Mouse (Mus musculus): Measurements from ENCODE around the gene Camta1. TPM values are rescaled to one million over a fixed set of nuclear protein-coding genes. Genes with fewer than 3 reads are reported as not detected.

Camta1 gene
- polyA plus RNA-seq, 1 experiment from 2014 or later = 150 TPM

- WGBS = 83% methylated on average over 5 of the region's 5 CpGs
- Histone ChIP-seq H3K27ac (ENCODE audit: low read depth, low read length) (no peak overlapping the region), H3K9ac (ENCODE audit: low read length) (no peak overlapping the region), H3K9me3 (ENCODE audit: control insufficient read depth, low read length) (no peaks in the 10 kb centered on the region), H3K4me2 (no peak overlapping the region), H3K4me3 (ENCODE audit: low read depth, low read length) (no peak overlapping the region), H3K36me3 (ENCODE audit: control insufficient read depth, insufficient read depth, low read length) (no peaks in the 10 kb centered on the region), H3K4me1 (ENCODE audit: control insufficient read depth, insufficient read depth, low read length) (no peaks in the 10 kb centered on the region), H3K27me3 (ENCODE audit: control insufficient read depth, insufficient read depth, low read length) (no peaks in the 10 kb centered on the region; the same call in 1 of the 2 replicates)
- ATAC-seq (ENCODE audit: low FRiP score) (no peak), DNase-seq (ENCODE audit: low spot score, missing footprints) (no peak)
Measured at GRCm38 (mm10) chr4:151303436-151303835, 558.2 kb downstream of the Camta1 start.

- no peak overlapping the region for H3K4me3 ChIP-seq (ENCODE audit: low read depth, low read length)
- no peaks in the 10 kb centered on the region for H3K36me3 ChIP-seq (ENCODE audit: control insufficient read depth, insufficient read depth, low read length)
- H3K27me3 ChIP-seq (ENCODE audit: control insufficient read depth, insufficient read depth, low read length) = no peaks in the 10 kb centered on the region; the same call in 1 of the 2 replicates
- peak; percentile 30; the same call in 1 of the 2 replicates for ATAC-seq (ENCODE audit: low FRiP score)
- no peaks in the 10 kb centered on the region for H3K4me1 ChIP-seq (ENCODE audit: control insufficient read depth, insufficient read depth, low read length)
- no peaks in the 10 kb centered on the region for H3K9me3 ChIP-seq (ENCODE audit: control insufficient read depth, low read length)
- DNase-seq (ENCODE audit: low spot score, missing footprints) = peak; percentile 96
- WGBS = 61% methylated on average over 11 of the region's 11 CpGs
- no peak overlapping the region for H3K9ac ChIP-seq (ENCODE audit: low read length)
- H3K27ac ChIP-seq (ENCODE audit: low read depth, low read length) = no peak overlapping the region
- H3K4me2 ChIP-seq = no peak overlapping the region
Measured at GRCm38 (mm10) chr4:151302195-151303126, 559.2 kb downstream of the Camta1 start.

GRCm38 (mm10) chr4:151301337-151301736 lies 560.3 kb downstream of the Camta1 start:
- Histone ChIP-seq H3K4me2 (no peak overlapping the region), H3K4me1 (ENCODE audit: control insufficient read depth, insufficient read depth, low read length) (no peaks in the 10 kb centered on the region), H3K36me3 (ENCODE audit: control insufficient read depth, insufficient read depth, low read length) (no peaks in the 10 kb centered on the region), H3K27me3 (ENCODE audit: control insufficient read depth, insufficient read depth, low read length) (no peaks in the 10 kb centered on the region; the same call in 1 of the 2 replicates), H3K27ac (ENCODE audit: low read depth, low read length) (no peak overlapping the region), H3K9me3 (ENCODE audit: control insufficient read depth, low read length) (no peaks in the 10 kb centered on the region), H3K4me3 (ENCODE audit: low read depth, low read length) (no peak overlapping the region), H3K9ac (ENCODE audit: low read length) (no peak overlapping the region)
- ATAC-seq (ENCODE audit: low FRiP score) (no peak), DNase-seq (ENCODE audit: low spot score, missing footprints) (peak; percentile 61)
- 65% methylated on average over 9 of the region's 9 CpGs for WGBS

- no peak overlapping the region for H3K27ac ChIP-seq (ENCODE audit: low read depth, low read length)
- H3K9me3 ChIP-seq (ENCODE audit: control insufficient read depth, low read length) = no peaks in the 10 kb centered on the region
- WGBS = 24% methylated on average over 15 of the region's 15 CpGs
- no peaks in the 10 kb centered on the region for H3K4me1 ChIP-seq (ENCODE audit: control insufficient read depth, insufficient read depth, low read length)
- no peak overlapping the region for H3K4me3 ChIP-seq (ENCODE audit: low read depth, low read length)
- DNase-seq (ENCODE audit: low spot score, missing footprints) = peak; percentile 83
- no peak overlapping the region for H3K9ac ChIP-seq (ENCODE audit: low read length)
- peak; percentile 42; the same call in 1 of the 2 replicates for ATAC-seq (ENCODE audit: low FRiP score)
- H3K27me3 ChIP-seq (ENCODE audit: control insufficient read depth, insufficient read depth, low read length) = no peaks in the 10 kb centered on the region; the same call in 1 of the 2 replicates
- no peak overlapping the region for H3K4me2 ChIP-seq
- H3K36me3 ChIP-seq (ENCODE audit: control insufficient read depth, insufficient read depth, low read length) = no peaks in the 10 kb centered on the region
Measured at GRCm38 (mm10) chr4:151300706-151301105, 561.0 kb downstream of the Camta1 start.

GRCm38 (mm10) chr4:151295515-151296203 lies 566.0 kb downstream of the Camta1 start:
- Histone ChIP-seq H3K4me3 (ENCODE audit: low read depth, low read length) (no peak overlapping the region), H3K27me3 (ENCODE audit: control insufficient read depth, insufficient read depth, low read length) (no peaks in the 10 kb centered on the region; the same call in 1 of the 2 replicates), H3K4me1 (ENCODE audit: control insufficient read depth, insufficient read depth, low read length) (no peaks in the 10 kb centered on the region), H3K9me3 (ENCODE audit: control insufficient read depth, low read length) (no peaks in the 10 kb centered on the region), H3K4me2 (no peak overlapping the region), H3K36me3 (ENCODE audit: control insufficient read depth, insufficient read depth, low read length) (no peaks in the 10 kb centered on the region), H3K9ac (ENCODE audit: low read length) (no peak overlapping the region), H3K27ac (ENCODE audit: low read depth, low read length) (no peak overlapping the region)
- WGBS = 84% methylated on average over 13 of the region's 13 CpGs
- ATAC-seq (ENCODE audit: low FRiP score) (no peak), DNase-seq (ENCODE audit: low spot score, missing footprints) (no peak)

GRCm38 (mm10) chr4:151288893-151289585 lies 572.6 kb downstream of the Camta1 start:
- Histone ChIP-seq H3K9me3 (ENCODE audit: control insufficient read depth, low read length) (no peaks in the 10 kb centered on the region), H3K9ac (ENCODE audit: low read length) (no peak overlapping the region), H3K36me3 (ENCODE audit: control insufficient read depth, insufficient read depth, low read length) (no peaks in the 10 kb centered on the region), H3K4me2 (no peak overlapping the region), H3K4me1 (ENCODE audit: control insufficient read depth, insufficient read depth, low read length) (no peaks in the 10 kb centered on the region), H3K27ac (ENCODE audit: low read depth, low read length) (no peak overlapping the region), H3K27me3 (ENCODE audit: control insufficient read depth, insufficient read depth, low read length) (no peaks in the 10 kb centered on the region), H3K4me3 (ENCODE audit: low read depth, low read length) (no peak overlapping the region)
- 64% methylated on average over 6 of the region's 6 CpGs for WGBS
- ATAC-seq (ENCODE audit: low FRiP score) (no peak), DNase-seq (ENCODE audit: low spot score, missing footprints) (no peak)

- no peak overlapping the region for H3K9ac ChIP-seq (ENCODE audit: low read length)
- H3K36me3 ChIP-seq (ENCODE audit: control insufficient read depth, insufficient read depth, low read length) = no peaks in the 10 kb centered on the region
- DNase-seq (ENCODE audit: low spot score, missing footprints) = peak; percentile 21
- H3K4me1 ChIP-seq (ENCODE audit: control insufficient read depth, insufficient read depth, low read length) = peaks cover 9% of the 10 kb centered on the region
- H3K4me3 ChIP-seq (ENCODE audit: low read depth, low read length) = no peak overlapping the region
- H3K27me3 ChIP-seq (ENCODE audit: control insufficient read depth, insufficient read depth, low read length) = no peaks in the 10 kb centered on the region
- no peak overlapping the region for H3K27ac ChIP-seq (ENCODE audit: low read depth, low read length)
- H3K9me3 ChIP-seq (ENCODE audit: control insufficient read depth, low read length) = no peaks in the 10 kb centered on the region
- no peak for ATAC-seq (ENCODE audit: low FRiP score)
- H3K4me2 ChIP-seq = no peak overlapping the region
- WGBS = 70% methylated on average over 12 of the region's 12 CpGs
Measured at GRCm38 (mm10) chr4:151285905-151286445, 575.7 kb downstream of the Camta1 start.

GRCm38 (mm10) chr4:151285432-151285831 lies 576.2 kb downstream of the Camta1 start:
- Histone ChIP-seq H3K36me3 (ENCODE audit: control insufficient read depth, insufficient read depth, low read length) (no peaks in the 10 kb centered on the region), H3K9me3 (ENCODE audit: control insufficient read depth, low read length) (no peaks in the 10 kb centered on the region), H3K4me1 (ENCODE audit: control insufficient read depth, insufficient read depth, low read length) (peaks cover 9% of the 10 kb centered on the region), H3K4me2 (no peak overlapping the region), H3K27ac (ENCODE audit: low read depth, low read length) (no peak overlapping the region), H3K4me3 (ENCODE audit: low read depth, low read length) (no peak overlapping the region), H3K27me3 (ENCODE audit: control insufficient read depth, insufficient read depth, low read length) (no peaks in the 10 kb centered on the region), H3K9ac (ENCODE audit: low read length) (no peak overlapping the region)
- ATAC-seq (ENCODE audit: low FRiP score) = no peak
- 72% methylated on average over 3 of the region's 3 CpGs for WGBS
- DNase-seq (ENCODE audit: low spot score, missing footprints) = peak; percentile 60
